Mouse (Mus musculus) kidney, embryonic 14.5 days (tissue): ENCODE measurements around the gene Ndufb5. TPM values are rescaled to one million over a fixed set of nuclear protein-coding genes. Genes with fewer than 3 reads are reported as not detected.
A peak's percentile ranks its signal among the peaks of the same experiment; 100 is the strongest.
"Not testable (repeated sequence)": the region's sequence is repeated elsewhere in the genome, so short reads cannot be mapped to it uniquely, and the experiment has no call there.

ENCODE experiments used
- ATAC-seq: fragments of 200-750 bp; cut with Nextera tagmentation; 2 replicates; pipeline ENCODE4 v1.8.0; 2017; ENCODE audit warnings: moderate number of reproducible peaks, mild to moderate bottlenecking, moderate TSS enrichment, moderate library complexity; ENCODE audit not compliant: low FRiP score, low TSS enrichment
- H3K27ac ChIP-seq: fragments of 300-500 bp; sonication (generic); 2 replicates; pipeline ENCODE4 v1.5.1; 2014; ENCODE audit warnings: low read depth, mild to moderate bottlenecking, low read length, moderate library complexity, mixed read lengths
- H3K27me3 ChIP-seq: fragments of 300-500 bp; sonication (generic); 2 replicates; pipeline ENCODE4 v1.6.1; 2014; ENCODE audit warnings: mild to moderate bottlenecking, low read length; ENCODE audit not compliant: control insufficient read depth, insufficient read depth
- H3K36me3 ChIP-seq: fragments of 300-500 bp; sonication (generic); 2 replicates; pipeline ENCODE4 v1.6.1; 2014; ENCODE audit warnings: low read length, mixed read lengths; ENCODE audit not compliant: control insufficient read depth, insufficient read depth
- H3K4me1 ChIP-seq: fragments of 300-500 bp; sonication (generic); 2 replicates; pipeline ENCODE4 v1.6.1; 2014; ENCODE audit warnings: low read length, mixed read lengths; ENCODE audit not compliant: control insufficient read depth, insufficient read depth
- H3K4me2 ChIP-seq: fragments of 300-500 bp; sonication (generic); replicated peaks from 2 replicates; pipeline ENCODE4 v1.6.1; 2014; ENCODE audit warnings: low read depth, mild to moderate bottlenecking, low read length
- H3K4me3 ChIP-seq: fragments of 300-500 bp; sonication (generic); 2 replicates; pipeline ENCODE4 v1.5.1; 2014; ENCODE audit warnings: mild to moderate bottlenecking, low read length
- H3K9ac ChIP-seq: fragments of 300-500 bp; sonication (generic); 2 replicates; pipeline ENCODE4 v1.6.1; 2014; ENCODE audit warnings: low read depth, mild to moderate bottlenecking, low read length, moderate library complexity
- H3K9me3 ChIP-seq: fragments of 300-500 bp; sonication (generic); 2 replicates; pipeline ENCODE4 v1.6.1; 2016; ENCODE audit warnings: low read length; ENCODE audit not compliant: control insufficient read depth
- WGBS: fragments of 180-500 bp; shearing (Covaris S2); extraction: QIAGEN DNeasy Blood & Tissue Kit; methylation state at CpG from one replicate; pipeline ENCODE4 v1.1.7; 2014; 5-methylcytosine and 5-hydroxymethylcytosine counted together
- polyA plus RNA-seq: library from polyadenylated mRNA; unstranded; fragments of >200 nt; fragmentation: Nextera tagmentation; extraction: Ambion mirVana; gene quantifications from 2 replicates; pipeline ENCODE4 v1.2.1, GENCODE M21; 2014

Gene Ndufb5
- polyA plus RNA-seq, 1 experiment from 2014 or later: 358 TPM

DNA sequence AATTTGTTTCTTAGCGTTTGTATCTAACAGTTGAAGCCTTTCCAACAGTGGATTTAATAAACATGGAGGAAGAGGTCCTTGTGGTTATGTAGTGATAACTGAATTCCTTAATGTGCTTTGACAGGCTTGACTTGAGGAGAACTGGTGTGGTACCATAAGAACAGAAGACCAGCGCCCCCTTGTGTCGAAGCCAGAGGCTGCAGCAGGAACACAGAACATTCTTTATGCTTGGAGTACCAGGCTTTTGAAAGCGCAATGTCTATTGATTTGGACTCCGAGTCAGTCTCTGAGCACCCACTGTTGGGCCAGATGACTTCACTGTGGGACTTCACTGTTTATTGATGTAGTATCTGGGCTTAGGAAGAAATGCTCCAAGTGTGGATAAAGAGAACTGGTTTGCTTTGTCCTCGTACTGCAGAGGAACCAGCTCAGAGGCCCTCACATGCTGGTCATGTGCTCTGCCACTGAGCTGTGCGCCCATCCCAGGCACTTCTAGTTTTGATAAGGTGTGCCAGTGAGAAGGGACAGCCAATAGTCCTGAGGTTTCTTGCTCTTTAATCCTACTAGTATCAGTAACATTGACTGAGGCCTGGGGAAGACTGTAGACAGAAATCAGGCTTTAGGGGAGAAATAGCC, 38.4 kb upstream of the Ndufb5 start:
- 43% methylated on average over 7 of the region's 7 CpGs for WGBS
- Histone ChIP-seq H3K4me3 (no peak overlapping the region), H3K27ac (no peak overlapping the region), H3K9me3 (no peaks in the 10 kb centered on the region), H3K36me3 (no peaks in the 10 kb centered on the region), H3K9ac (no peak overlapping the region), H3K4me2 (no peak overlapping the region), H3K4me1 (no peaks in the 10 kb centered on the region), H3K27me3 (no peaks in the 10 kb centered on the region)
- peak; percentile 64; the same call in 1 of the 2 replicates for ATAC-seq

DNA sequence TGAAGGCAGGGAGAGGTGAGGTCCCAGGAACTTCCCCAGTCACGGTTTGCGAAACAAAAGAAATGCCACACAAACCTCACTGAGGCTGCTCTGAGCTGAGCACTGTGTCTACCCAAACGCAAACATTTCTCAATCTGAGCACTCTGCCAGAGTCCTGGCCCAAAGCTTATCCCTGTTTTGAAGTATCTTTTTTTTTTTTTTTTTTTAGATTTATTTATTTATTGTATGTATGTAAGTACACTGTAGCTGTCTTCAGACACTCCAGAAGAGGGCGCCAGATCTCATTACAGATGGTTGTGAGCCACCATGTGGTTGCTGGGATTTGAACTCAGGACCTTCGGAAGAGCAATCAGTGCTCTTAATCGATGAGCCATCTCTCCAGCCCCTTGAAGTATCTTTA, 32.8 kb upstream of the Ndufb5 start:
- not testable (repeated sequence) for H3K4me2 ChIP-seq, H3K27me3 ChIP-seq, H3K9ac ChIP-seq, H3K27ac ChIP-seq, H3K4me1 ChIP-seq, H3K4me3 ChIP-seq, H3K9me3 ChIP-seq, ATAC-seq, H3K36me3 ChIP-seq
- 87% methylated on average over 6 of the region's 6 CpGs for WGBS

DNA sequence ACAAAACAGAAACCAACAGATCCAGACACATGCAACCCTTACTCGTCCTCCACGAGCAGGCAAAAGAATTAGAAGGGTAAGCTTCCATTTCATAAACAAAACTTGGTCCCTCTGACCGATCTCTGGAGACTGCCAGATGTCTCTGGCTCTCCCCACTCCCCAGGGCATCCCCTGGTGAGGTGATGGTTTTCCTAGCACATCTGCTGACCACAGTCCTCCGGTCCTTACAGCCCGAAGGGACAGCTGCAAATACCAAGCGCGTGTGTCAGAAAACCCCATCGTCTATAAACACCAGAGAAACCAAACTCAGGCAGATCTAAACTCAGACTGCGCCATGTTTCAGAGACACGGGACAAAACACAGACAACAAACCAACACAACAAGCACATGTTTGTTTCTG, 32.2 kb upstream of the Ndufb5 start:
- not testable (repeated sequence) for H3K4me3 ChIP-seq, H3K9ac ChIP-seq, H3K27me3 ChIP-seq, H3K4me1 ChIP-seq, H3K4me2 ChIP-seq, H3K27ac ChIP-seq, H3K9me3 ChIP-seq, H3K36me3 ChIP-seq, ATAC-seq
- 94% methylated on average over 10 of the region's 10 CpGs for WGBS

DNA sequence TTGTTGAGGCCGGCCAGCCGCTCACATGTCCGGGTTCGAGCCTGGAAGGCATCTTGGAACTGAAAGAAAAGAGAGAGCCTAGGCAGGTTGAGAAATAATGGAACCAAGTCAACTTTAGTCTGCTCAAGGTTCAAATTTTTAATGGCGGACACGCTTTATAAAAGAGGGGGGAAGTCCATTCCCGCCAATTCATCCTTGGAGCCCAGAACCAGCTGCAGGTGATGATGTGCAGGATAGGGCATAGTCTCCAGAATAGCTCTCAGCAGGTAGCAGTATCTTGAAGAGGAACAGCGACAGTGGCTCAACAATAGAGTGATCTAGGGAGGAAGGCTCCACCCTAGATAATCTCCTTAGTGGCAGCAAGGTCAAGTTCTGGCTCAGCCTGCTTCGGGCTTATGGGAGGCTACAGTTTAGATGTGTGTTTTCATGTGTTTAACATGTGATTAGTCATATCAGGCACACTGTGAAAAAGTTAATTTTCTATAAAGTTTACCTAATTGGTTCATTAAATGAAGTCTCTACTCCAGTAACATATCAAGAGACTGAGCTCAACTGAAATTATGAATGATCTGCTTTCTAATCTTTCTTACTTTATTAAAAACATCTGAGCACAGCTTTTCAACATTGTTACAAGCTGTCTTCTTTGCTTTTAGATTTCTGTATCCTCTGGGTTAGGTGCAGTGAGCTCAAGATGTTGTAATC, 31.0 kb upstream of the Ndufb5 start, which contains the start of gene Actl6a:
Gene Actl6a, plus strand, starts transcription at position 652 of the 702 bp plus-strand sequence.
- not testable (repeated sequence) for H3K27me3 ChIP-seq, H3K9me3 ChIP-seq, H3K4me3 ChIP-seq, H3K4me2 ChIP-seq, H3K27ac ChIP-seq, H3K36me3 ChIP-seq, ATAC-seq, H3K9ac ChIP-seq
- H3K4me1 ChIP-seq: peaks cover 10% of the 10 kb centered on the region; the same call in 1 of the 2 replicates
- 82% methylated on average over 9 of the region's 9 CpGs for WGBS

DNA sequence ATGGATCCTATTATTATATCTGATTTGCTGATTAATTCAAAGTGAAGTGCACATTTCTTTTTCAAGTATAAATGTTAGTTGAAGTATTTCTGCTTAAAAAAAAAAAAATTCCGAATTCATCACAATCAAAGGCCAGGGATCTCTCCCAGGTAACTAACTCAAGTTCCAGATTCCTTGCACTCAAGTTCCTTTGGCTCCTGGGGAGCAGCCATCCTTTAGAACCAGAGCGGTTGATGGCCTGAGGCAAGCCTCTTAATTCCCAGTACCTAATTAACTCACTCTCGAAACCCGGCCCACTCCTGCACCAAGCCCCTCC, 28.8 kb upstream of the Ndufb5 start:
- no peak for ATAC-seq
- H3K4me1 ChIP-seq: peaks cover 10% of the 10 kb centered on the region; the same call in 1 of the 2 replicates
- no peak overlapping the region for H3K9ac ChIP-seq
- H3K4me2 ChIP-seq: peak overlapping the region; percentile 40
- H3K4me3 ChIP-seq: peak overlapping the region; percentile 85
- H3K27me3 ChIP-seq: no peaks in the 10 kb centered on the region
- peaks cover 15% of the 10 kb centered on the region for H3K36me3 ChIP-seq
- no peaks in the 10 kb centered on the region for H3K9me3 ChIP-seq
- no peak overlapping the region for H3K27ac ChIP-seq
- 4% methylated on average over 4 of the region's 4 CpGs for WGBS

DNA sequence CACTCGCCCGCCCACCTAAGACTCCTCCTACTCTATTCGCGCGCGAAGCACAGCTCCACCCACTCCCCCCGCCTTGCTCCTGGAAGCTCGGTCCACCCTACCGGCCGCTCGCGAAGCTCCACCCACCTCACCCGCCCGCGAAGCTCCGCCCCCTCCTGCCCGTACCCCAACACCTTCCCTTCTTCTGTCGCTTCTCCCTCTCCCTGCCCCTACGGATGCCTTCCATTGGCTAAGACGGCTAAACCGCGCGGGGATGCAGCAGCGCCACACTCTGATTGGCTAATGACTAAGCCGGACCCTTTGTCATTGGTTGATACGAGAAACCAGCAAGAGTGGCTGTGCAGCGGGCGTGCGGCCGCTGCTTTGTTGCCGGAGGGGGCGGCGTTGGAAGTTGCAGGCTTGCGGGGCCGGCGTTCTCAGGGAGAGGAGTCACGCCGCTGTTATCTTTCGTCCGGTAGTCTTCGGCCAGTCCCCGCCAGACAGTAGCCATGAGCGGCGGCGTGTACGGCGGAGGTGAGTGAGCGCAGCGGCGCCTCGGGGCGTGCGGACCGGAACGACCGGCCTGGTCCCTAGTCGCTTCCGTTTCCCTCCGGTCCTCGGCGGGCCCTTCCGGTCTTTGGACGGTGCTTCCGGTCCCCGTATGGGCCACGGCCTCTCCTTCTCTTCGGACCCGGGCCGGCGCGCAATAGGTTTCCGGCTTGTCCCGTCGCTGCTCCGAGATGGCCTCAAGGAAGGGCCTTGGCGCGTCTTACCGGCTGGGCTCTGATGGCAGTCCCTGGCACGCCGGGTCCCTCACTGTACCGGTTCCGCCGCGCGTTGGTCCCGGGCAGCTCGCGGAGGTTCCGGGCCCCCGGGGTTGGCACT, 28.2 kb upstream of the Ndufb5 start:
- H3K9me3 ChIP-seq: no peaks in the 10 kb centered on the region
- H3K27ac ChIP-seq: peak overlapping the region; percentile 90
- H3K4me2 ChIP-seq: peak overlapping the region; percentile 69
- H3K4me3 ChIP-seq: peak overlapping the region; percentile 85
- ATAC-seq: peak; percentile 100
- peaks cover 10% of the 10 kb centered on the region; the same call in 1 of the 2 replicates for H3K4me1 ChIP-seq
- WGBS: under 1% methylated on average over 82 of the region's 90 CpGs
- H3K27me3 ChIP-seq: no peaks in the 10 kb centered on the region
- H3K36me3 ChIP-seq: peaks cover 21% of the 10 kb centered on the region
- peak overlapping the region; percentile 83 for H3K9ac ChIP-seq

DNA sequence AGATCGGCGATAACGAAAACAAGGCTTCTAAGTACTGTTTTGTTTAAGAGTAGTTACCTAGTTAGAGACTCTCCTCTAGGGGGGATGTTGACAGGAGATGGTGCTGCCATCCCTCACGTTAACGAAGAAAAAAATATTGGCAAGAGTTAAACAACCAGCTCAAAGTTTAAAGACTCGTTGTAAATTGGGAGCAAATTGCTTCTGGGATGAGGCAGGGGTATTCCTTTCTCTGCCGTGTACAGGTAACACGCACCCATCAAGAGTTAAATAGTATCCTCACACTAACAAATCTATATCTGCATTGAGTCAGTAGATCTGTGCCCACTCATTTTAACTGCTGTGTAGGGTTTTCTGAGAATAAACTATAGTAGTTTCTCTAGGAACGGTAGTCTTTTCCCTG, 27.4 kb upstream of the Ndufb5 start:
- WGBS: 7% methylated on average over 9 of the region's 9 CpGs
- Histone ChIP-seq H3K4me2 (peak overlapping the region; percentile 69), H3K4me1 (peaks cover 10% of the 10 kb centered on the region; the same call in 1 of the 2 replicates), H3K27ac (peak overlapping the region; percentile 90), H3K4me3 (peak overlapping the region; percentile 85), H3K27me3 (no peaks in the 10 kb centered on the region), H3K36me3 (peaks cover 29% of the 10 kb centered on the region), H3K9ac (peak overlapping the region; percentile 83), H3K9me3 (no peaks in the 10 kb centered on the region)
- ATAC-seq: no peak

DNA sequence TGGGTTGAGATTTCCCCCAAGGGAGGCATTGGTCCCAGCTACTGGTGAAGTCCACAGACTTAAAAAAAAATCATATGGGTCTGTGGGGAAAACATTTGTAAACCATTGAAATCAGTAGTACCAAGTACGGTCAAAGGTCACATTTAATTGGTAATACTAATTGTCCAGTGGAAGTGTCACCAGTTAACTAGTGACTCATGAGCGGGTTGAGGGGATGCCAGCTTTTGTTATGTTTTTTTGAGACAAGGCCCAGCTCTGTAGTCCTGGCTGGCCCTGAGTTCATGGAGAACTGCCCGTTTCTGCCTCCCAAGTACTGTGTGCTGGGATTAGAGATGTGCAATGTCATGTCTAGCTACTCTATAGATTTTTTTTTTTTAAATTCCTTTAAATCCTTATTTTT, 23.1 kb upstream of the Ndufb5 start:
- Histone ChIP-seq H3K4me1 (peaks cover 10% of the 10 kb centered on the region; the same call in 1 of the 2 replicates), H3K36me3 (peaks cover 71% of the 10 kb centered on the region), H3K27ac (no peak overlapping the region), H3K9me3 (no peaks in the 10 kb centered on the region), H3K4me3 (no peak overlapping the region), H3K4me2 (no peak overlapping the region), H3K9ac (no peak overlapping the region), H3K27me3 (no peaks in the 10 kb centered on the region)
- 91% methylated on average over 3 of the region's 3 CpGs for WGBS
- no peak for ATAC-seq
